9 mouse cellular contexts compared by ENCODE assay signal in the genomic region with DNA sequence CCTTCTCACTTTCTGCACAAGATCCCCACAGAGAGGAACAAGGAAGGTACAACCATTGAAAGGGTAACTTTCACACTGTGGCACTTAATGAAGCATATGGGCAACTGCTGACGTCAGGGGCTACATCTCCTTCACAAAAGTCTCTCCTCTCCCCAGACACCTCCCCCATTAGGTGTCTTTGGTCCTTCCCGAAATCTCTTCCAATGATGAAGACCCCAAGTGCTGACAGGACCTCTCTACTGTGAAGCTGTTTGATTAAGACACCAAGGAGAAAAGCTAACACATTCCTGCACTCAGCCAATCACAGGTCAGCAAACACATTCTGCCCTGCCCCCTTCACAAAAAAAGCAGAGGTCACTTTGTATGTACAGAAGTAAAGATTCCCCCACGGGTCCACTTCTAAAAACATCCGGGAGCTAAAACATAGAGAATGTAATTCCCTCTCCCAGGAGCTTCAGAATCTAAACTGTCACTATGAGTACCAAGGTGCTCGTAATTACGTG.
DNase-seq lines count a peak whose midpoint lies in the region; ATAC-seq and TF ChIP-seq lines count a peak whose summit lies in the region.
"Had no signal": no experiment of that assay in that cellular context is flagged by ENCODE, and none has a peak within 500 bp of the region (broad histone marks: within the 10 kb centered on the region; RNA-seq: fewer than 3 reads in every experiment).

No protein-coding gene starts in this region.

- peaks cover 18% of the 10 kb centered on the region for H3K27me3 ChIP-seq in heart, embryonic 12.5 days (replicated peaks)
- peaks cover 5% of the 10 kb centered on the region for H3K27me3 ChIP-seq in hindbrain, embryonic 11.5 days (ENCODE audit: control insufficient read depth, insufficient read depth, low read length)
- H3K27me3 ChIP-seq in midbrain, embryonic 12.5 days = peaks cover 37% of the 10 kb centered on the region

- intact Hi-C loops in heart, postnatal 14 days (cut with DNase I) = loop anchor here (2.0 to 10.0 kb wide), 3 partner anchors 204 to 317 kb away; no protein-coding TSS in a partner anchor

- no peak for TF ChIP-seq CTCF in cortical plate, adult 2 months (IDR thresholded peaks at IDR 0.05; ENCODE audit: extremely low read depth, insufficient read depth, low read length)

- H3K36me3 ChIP-seq in heart, embryonic 12.5 days = no peaks in the 10 kb centered on the region
- H3K36me3 ChIP-seq in hindbrain, embryonic 11.5 days (ENCODE audit: control insufficient read depth, insufficient read depth, low read length) = no peaks in the 10 kb centered on the region
- no peaks in the 10 kb centered on the region for H3K36me3 ChIP-seq in midbrain, embryonic 12.5 days

- H3K4me2 ChIP-seq in heart, embryonic 12.5 days = peak overlapping the region; percentile 96
- H3K4me2 ChIP-seq in hindbrain, embryonic 11.5 days (replicated peaks; ENCODE audit: low read depth, low read length) = peak overlapping the region; percentile 94
- H3K4me2 ChIP-seq in midbrain, embryonic 12.5 days (replicated peaks) = peak overlapping the region; percentile 99

- DNase-seq in heart, postnatal 14 days = no peak
- DNase-seq in hindbrain, embryonic 11.5 days (ENCODE audit: low spot score) = peak; percentile 25
- no peak for DNase-seq in left cerebral cortex, adult 9 months (ENCODE audit: low spot score in 2 of 2)
- no peak for DNase-seq in thymus, postnatal 10 days (ENCODE audit: low spot score in 2 of 2)
- no peak for DNase-seq in ovary, postnatal 10 days (ENCODE audit: low spot score)
- DNase-seq: lung, adult 18-20 months had no signal

- H3K4me1 ChIP-seq in heart, embryonic 12.5 days (replicated peaks) = peaks cover 30% of the 10 kb centered on the region
- peaks cover 1% of the 10 kb centered on the region; the same call in 1 of the 2 replicates for H3K4me1 ChIP-seq in cortical plate, adult 2 months (ENCODE audit: control insufficient read depth, insufficient read depth, low read length)
- 0 out of 2 replicates have a peak, but pooled peaks cover 7% of the 10 kb centered on the region for H3K4me1 ChIP-seq in hindbrain, embryonic 11.5 days (replicated peaks; ENCODE audit: control insufficient read depth, insufficient read depth, low read length)
- H3K4me1 ChIP-seq in midbrain, embryonic 12.5 days = peaks cover 12% of the 10 kb centered on the region

- no peaks in the 10 kb centered on the region for H3K9me3 ChIP-seq in heart, embryonic 12.5 days (replicated peaks)
- H3K9me3 ChIP-seq in hindbrain, embryonic 11.5 days (ENCODE audit: control insufficient read depth, low read length) = no peaks in the 10 kb centered on the region
- H3K9me3 ChIP-seq in midbrain, embryonic 12.5 days = no peaks in the 10 kb centered on the region

- no peak for TF ChIP-seq POLR2A in cortical plate, adult 2 months (IDR thresholded peaks at IDR 0.05; ENCODE audit: extremely low read depth, insufficient read depth, low read length)

- peak overlapping the region; percentile 75 for H3K4me3 ChIP-seq in heart, embryonic 12.5 days
- peak overlapping the region; percentile 79; the same call in 1 of the 2 replicates for H3K4me3 ChIP-seq in cortical plate, adult 2 months (ENCODE audit: insufficient read depth, low read length)
- H3K4me3 ChIP-seq in hindbrain, embryonic 11.5 days (ENCODE audit: low read depth, low read length) = peak overlapping the region; percentile 85
- H3K4me3 ChIP-seq in midbrain, embryonic 12.5 days = peak overlapping the region; percentile 69

- 2% methylated on average over 6 of the region's 6 CpGs for WGBS in heart, embryonic 12.5 days
- 4% methylated on average over 6 of the region's 6 CpGs for WGBS in hindbrain, embryonic 11.5 days
- 2% methylated on average over 6 of the region's 6 CpGs for WGBS in midbrain, embryonic 12.5 days

- peak overlapping the region; percentile 88 for H3K9ac ChIP-seq in heart, embryonic 12.5 days
- H3K9ac ChIP-seq in hindbrain, embryonic 11.5 days (ENCODE audit: low read depth, low read length) = peak overlapping the region; percentile 81; the same call in 1 of the 2 replicates
- H3K9ac ChIP-seq in midbrain, embryonic 12.5 days (replicated peaks) = peak overlapping the region; percentile 72; the same call in 1 of the 2 replicates

- no peak for ATAC-seq in heart, embryonic 12.5 days (ENCODE audit: insufficient number of reproducible peaks, low FRiP score)
- ATAC-seq in hindbrain, embryonic 11.5 days (ENCODE audit: low FRiP score) = no peak
- no peak for ATAC-seq in midbrain, embryonic 12.5 days (ENCODE audit: low FRiP score, low read depth)

- H3K27ac ChIP-seq in heart, embryonic 12.5 days (ENCODE audit: poor library complexity, severe bottlenecking) = peak overlapping the region; percentile 75
- H3K27ac ChIP-seq in cortical plate, adult 2 months (ENCODE audit: insufficient read depth, low read length) = no peak overlapping the region
- no peak overlapping the region for H3K27ac ChIP-seq in hindbrain, embryonic 11.5 days (ENCODE audit: low read depth, low read length)
- H3K27ac ChIP-seq in midbrain, embryonic 12.5 days (replicated peaks) = no peak overlapping the region
